In the genomic region with DNA sequence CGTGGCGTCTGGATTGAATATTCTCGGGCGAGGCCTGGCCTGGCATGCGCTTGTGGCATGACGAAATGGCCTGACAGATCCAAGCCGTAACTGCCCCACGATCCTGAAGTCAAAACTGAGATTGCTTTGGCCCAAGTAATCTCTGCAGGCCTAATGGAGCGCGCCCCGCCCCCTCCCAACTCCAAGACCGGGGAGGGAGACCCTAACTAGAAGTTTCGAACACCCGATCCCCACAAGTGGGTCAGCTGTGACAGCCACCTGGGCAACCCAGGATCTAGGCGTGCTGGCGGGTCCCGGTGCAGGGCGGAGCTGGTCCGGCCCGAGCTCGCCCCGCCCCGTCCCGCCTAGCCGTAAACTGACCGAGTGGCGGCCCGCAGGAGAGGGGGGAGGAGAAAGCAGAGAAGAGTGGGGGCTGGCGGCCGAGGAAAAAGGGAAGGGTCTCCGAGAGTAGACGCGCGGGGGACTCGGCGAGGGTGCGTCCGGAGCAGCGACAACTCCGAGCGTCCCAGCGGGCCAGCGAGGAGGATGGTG, we compare ENCODE assay signal across 8 mouse cellular contexts. TPM values are rescaled to one million over a fixed set of nuclear protein-coding genes. Genes with fewer than 3 reads are reported as not detected.
A peak's percentile ranks its signal among the peaks of the same experiment; 100 is the strongest.
DNase-seq lines count a peak whose midpoint lies in the region; ATAC-seq and TF ChIP-seq lines count a peak whose summit lies in the region.

Gene Itgb5, plus strand, starts transcription at position 365 of the 531 bp plus-strand sequence.

- H3K9me3 ChIP-seq in forebrain, embryonic 14.5 days (replicated peaks; ENCODE audit: control insufficient read depth, low read length) = no peaks in the 10 kb centered on the region
- H3K9me3 ChIP-seq in liver, embryonic 15.5 days (replicated peaks) = no peaks in the 10 kb centered on the region
- no peaks in the 10 kb centered on the region for H3K9me3 ChIP-seq in neural tube, embryonic 13.5 days

- intact Hi-C loops in heart, postnatal 10 days (cut with DNase I) = no loop called here

- DNase-seq in MN1 (ENCODE audit: low spot score) = peak; percentile 78
- peak; percentile 44 for DNase-seq in brain, embryonic 14.5 days (ENCODE audit: low read depth)
- peak; percentile 31 for DNase-seq in forebrain, embryonic 14.5 days (ENCODE audit: low spot score)
- peak; percentile 83 to 84 for DNase-seq in heart, postnatal 10 days
- peak; percentile 88 to 94 for DNase-seq in kidney, postnatal 36 days
- DNase-seq in urinary bladder, postnatal 25 days (ENCODE audit: low spot score) = peak; percentile 83

- peak within 1 kb of the TSS; percentile 66 for H3K9ac ChIP-seq in forebrain, embryonic 14.5 days (ENCODE audit: low read length)
- H3K9ac ChIP-seq in liver, embryonic 15.5 days = peak within 1 kb of the TSS; percentile 43
- H3K9ac ChIP-seq in neural tube, embryonic 13.5 days = peak within 1 kb of the TSS; percentile 75

- H3K36me3 ChIP-seq in forebrain, embryonic 14.5 days (ENCODE audit: control insufficient read depth, insufficient read depth, low read length) = no peaks in the 10 kb centered on the region
- no peaks in the 10 kb centered on the region for H3K36me3 ChIP-seq in liver, embryonic 15.5 days (replicated peaks)
- H3K36me3 ChIP-seq in neural tube, embryonic 13.5 days = no peaks in the 10 kb centered on the region

- H3K4me3 ChIP-seq in forebrain, embryonic 14.5 days (ENCODE audit: low read depth, low read length) = peak within 1 kb of the TSS; percentile 69
- H3K4me3 ChIP-seq in liver, embryonic 15.5 days (replicated peaks) = peak within 1 kb of the TSS; percentile 63
- peak within 1 kb of the TSS; percentile 68 for H3K4me3 ChIP-seq in neural tube, embryonic 13.5 days

- H3K4me2 ChIP-seq in forebrain, embryonic 14.5 days (ENCODE audit: low read length) = peak within 1 kb of the TSS; percentile 98
- peak within 1 kb of the TSS; percentile 66 for H3K4me2 ChIP-seq in liver, embryonic 15.5 days
- H3K4me2 ChIP-seq in neural tube, embryonic 13.5 days = peak within 1 kb of the TSS; percentile 98

- TF ChIP-seq CTCF in brain, embryonic 14.5 days (IDR thresholded peaks at IDR 0.05; ENCODE audit: borderline replicate concordance, extremely low read depth, insufficient read depth, insufficient read length) = no peak

- ATAC-seq in forebrain, embryonic 14.5 days = peak; percentile 47
- peak; percentile 77 for ATAC-seq in liver, embryonic 15.5 days (ENCODE audit: insufficient read depth)
- peak; percentile 69 for ATAC-seq in neural tube, embryonic 13.5 days (ENCODE audit: low read depth)

- H3K27me3 ChIP-seq in forebrain, embryonic 14.5 days (replicated peaks; ENCODE audit: control insufficient read depth, insufficient read depth, low read length) = peaks cover 27% of the 10 kb centered on the region
- H3K27me3 ChIP-seq in liver, embryonic 15.5 days = peaks cover 69% of the 10 kb centered on the region
- H3K27me3 ChIP-seq in neural tube, embryonic 13.5 days = peaks cover 67% of the 10 kb centered on the region

- under 1% methylated on average over 42 of the region's 43 CpGs for WGBS in forebrain, embryonic 14.5 days
- WGBS in liver, embryonic 15.5 days (ENCODE audit: insufficient replicate concordance) = 1% methylated on average over 43 of the region's 43 CpGs
- under 1% methylated on average over 43 of the region's 43 CpGs for WGBS in neural tube, embryonic 13.5 days

- peaks cover 22% of the 10 kb centered on the region for H3K4me1 ChIP-seq in forebrain, embryonic 14.5 days (ENCODE audit: control insufficient read depth, insufficient read depth, low read length)
- peaks cover 27% of the 10 kb centered on the region for H3K4me1 ChIP-seq in liver, embryonic 15.5 days (replicated peaks)
- peaks cover 42% of the 10 kb centered on the region for H3K4me1 ChIP-seq in neural tube, embryonic 13.5 days (replicated peaks)

- no peak within 1 kb of the TSS for H3K27ac ChIP-seq in forebrain, embryonic 14.5 days (ENCODE audit: low read depth, low read length)
- peak within 1 kb of the TSS; percentile 53 for H3K27ac ChIP-seq in liver, embryonic 15.5 days (replicated peaks)
- peak within 1 kb of the TSS; percentile 65 for H3K27ac ChIP-seq in neural tube, embryonic 13.5 days (replicated peaks)

- TF ChIP-seq POLR2A in brain, embryonic 14.5 days (IDR thresholded peaks at IDR 0.05; ENCODE audit: borderline replicate concordance, extremely low read depth, insufficient read depth, insufficient read length, poor library complexity, severe bottlenecking) = no peak

RNA-seq across cellular contexts. Expression of gene Itgb5, which starts in this region (rescaled TPM):
- 22.4 and 36.7 TPM in 2 replicates for polyA plus RNA-seq in brain, embryonic 14.5 days (2012; rRNA removed)
- polyA plus RNA-seq in forebrain, embryonic 14.5 days (2014; fragmentation: Nextera tagmentation; extraction: Ambion mirVana) = 4.7 and 7.0 TPM in 2 replicates
- 10 to 100 TPM; 83.0 to 85.0 TPM for total RNA-seq in heart, postnatal 10 days (2021)
- 16.2 and 18.5 TPM in 2 replicates for polyA plus RNA-seq in liver, embryonic 15.5 days (2015; fragmentation: Nextera tagmentation; extraction: Ambion mirVana)
- 21.1 and 23.1 TPM in 2 replicates for polyA plus RNA-seq in neural tube, embryonic 13.5 days (2015; fragmentation: Nextera tagmentation; extraction: Ambion mirVana)

Comparison
In these comparisons a context has a peak if more than half of its experiments do, and no peak if none do; other contexts are left out.
1. DNase-seq: peak in every context shown above with its lines; median percentile 91 in kidney, postnatal 36 days; 84 in heart, postnatal 10 days; 83 in urinary bladder, postnatal 25 days; 78 in MN1; 44 in brain, embryonic 14.5 days; 31 in forebrain, embryonic 14.5 days.